Mouse (Mus musculus) spleen, adult 2 months (tissue): Measurements from ENCODE around the gene Miox.

Experiments used
- CTCF ChIP-seq: fragments of 200-500 bp; IDR thresholded peaks from 2 replicates; pipeline ENCODE4 v1.5.1; 2011; ENCODE audit warnings: mild to moderate bottlenecking, inconsistent platforms; ENCODE audit not compliant: insufficient read depth, insufficient read length, insufficient replicate concordance; ENCODE audit errors: extremely low read depth
- POLR2A ChIP-seq: fragments of 200-500 bp; IDR thresholded peaks from 2 replicates; pipeline ENCODE4 v1.6.1; 2011; ENCODE audit warnings: low read depth, low read length, inconsistent platforms

DNA sequence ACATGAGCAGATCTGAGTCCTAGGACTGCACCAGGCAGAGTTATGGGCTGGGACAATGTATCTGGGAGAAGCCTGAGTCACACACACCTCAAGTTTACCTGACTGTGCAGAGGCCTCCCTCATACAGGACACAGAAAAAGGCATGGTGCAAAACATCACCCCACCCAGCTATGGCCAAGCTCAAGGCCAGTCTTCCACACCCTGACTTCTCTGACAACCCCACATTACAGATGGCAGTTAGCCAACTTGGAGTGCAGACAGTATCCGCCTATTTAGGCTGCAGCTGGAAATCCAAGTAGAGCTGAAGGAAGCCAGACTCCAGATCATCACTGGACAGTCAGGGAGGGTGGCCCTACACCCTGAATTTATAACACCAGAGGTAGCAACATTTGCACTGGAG is 37.7 kb upstream of the Miox start:
- TF ChIP-seq POLR2A (no peak), CTCF (no peak)
